In genomic region chr5:106694683-106695082, GRCm38 (mm10) we compare ENCODE assay signal across 9 mouse cellular contexts. TPM values are rescaled to one million over a fixed set of nuclear protein-coding genes. Genes with fewer than 3 reads are reported as not detected.
DNase-seq lines count a peak whose midpoint lies in the region; ATAC-seq and TF ChIP-seq lines count a peak whose summit lies in the region.
"Had no signal": no experiment of that assay in that cellular context is flagged by ENCODE, and none has a peak within 500 bp of the region (broad histone marks: within the 10 kb centered on the region; RNA-seq: fewer than 3 reads in every experiment).

No protein-coding gene starts in this region.

- peaks cover 8% of the 10 kb centered on the region for H3K36me3 ChIP-seq in heart, embryonic 10.5 days
- peaks cover 31% of the 10 kb centered on the region for H3K36me3 ChIP-seq in E14TG2a.4 (ENCODE audit: insufficient read depth, low read length)
- no peaks in the 10 kb centered on the region for H3K36me3 ChIP-seq in hindbrain, embryonic 11.5 days (ENCODE audit: control insufficient read depth, insufficient read depth, low read length)
- H3K36me3 ChIP-seq in liver, postnatal 0 days (replicated peaks; ENCODE audit: insufficient read depth, low read length) = 0 out of 2 replicates have a peak, but pooled peaks cover 8% of the 10 kb centered on the region

- ATAC-seq in hindbrain, embryonic 11.5 days (ENCODE audit: low FRiP score) = no peak
- no peak for ATAC-seq in liver, postnatal 0 days

- H3K4me3 ChIP-seq in heart, embryonic 10.5 days = peak overlapping the region; percentile 88
- H3K4me3 ChIP-seq in E14TG2a.4 (replicated peaks; ENCODE audit: low read length) = peak overlapping the region; percentile 93
- H3K4me3 ChIP-seq in hindbrain, embryonic 11.5 days (ENCODE audit: low read depth, low read length) = peak overlapping the region; percentile 90
- peak overlapping the region; percentile 85 for H3K4me3 ChIP-seq in liver, postnatal 0 days (ENCODE audit: low read depth, low read length)

- H3K27ac ChIP-seq in heart, embryonic 10.5 days = no peak overlapping the region
- no peak overlapping the region for H3K27ac ChIP-seq in hindbrain, embryonic 11.5 days (ENCODE audit: low read depth, low read length)
- 0 out of 2 replicates have a peak overlapping the region, but pooled peaks have one; percentile 99 for H3K27ac ChIP-seq in liver, postnatal 0 days (ENCODE audit: low read depth)

- H3K4me2 ChIP-seq in hindbrain, embryonic 11.5 days (replicated peaks; ENCODE audit: low read depth, low read length) = peak overlapping the region; percentile 71
- peak overlapping the region; percentile 84 for H3K4me2 ChIP-seq in liver, postnatal 0 days (ENCODE audit: low read depth, low read length)

- WGBS in heart, embryonic 10.5 days = 94% methylated on average over 1 of the region's 1 CpGs
- 100% methylated on average over 1 of the region's 1 CpGs for WGBS in hindbrain, embryonic 11.5 days
- WGBS in liver, postnatal 0 days (ENCODE audit: insufficient replicate concordance) = 85% methylated on average over 1 of the region's 1 CpGs

- no peak for TF ChIP-seq EP300 in liver, postnatal 0 days (IDR thresholded peaks at IDR 0.05; ENCODE audit: low read depth)

- no peak for DNase-seq in heart, embryonic 10.5 days (ENCODE audit: low spot score)
- no peak for DNase-seq in heart, postnatal 4 days
- no peak for DNase-seq in hindbrain, embryonic 11.5 days (ENCODE audit: low spot score)
- DNase-seq in liver, postnatal 0 days = no peak
- no peak for DNase-seq in testis, postnatal 14 days (ENCODE audit: low spot score)
- no peak for DNase-seq in adrenal gland, postnatal 14 days
- no peak for DNase-seq in adrenal gland, postnatal 10 days
- DNase-seq: right cerebral cortex, adult 18-20 months had no signal

- H3K9ac ChIP-seq in hindbrain, embryonic 11.5 days (ENCODE audit: low read depth, low read length) = no peak overlapping the region
- peak overlapping the region; percentile 95; the same call in 1 of the 2 replicates for H3K9ac ChIP-seq in liver, postnatal 0 days (replicated peaks)

- no peaks in the 10 kb centered on the region for H3K27me3 ChIP-seq in heart, embryonic 10.5 days (ENCODE audit: insufficient read depth, poor library complexity, severe bottlenecking)
- no peaks in the 10 kb centered on the region for H3K27me3 ChIP-seq in E14TG2a.4 (ENCODE audit: insufficient read depth, low read length)
- H3K27me3 ChIP-seq in hindbrain, embryonic 11.5 days (ENCODE audit: control insufficient read depth, insufficient read depth, low read length) = no peaks in the 10 kb centered on the region
- no peaks in the 10 kb centered on the region for H3K27me3 ChIP-seq in liver, postnatal 0 days (ENCODE audit: insufficient read depth, low read length)

- no peak for TF ChIP-seq CTCF in E14TG2a.4 (conservative IDR thresholded peaks at IDR 0.05; ENCODE audit: low read length)
- no peak for TF ChIP-seq CTCF in liver, postnatal 0 days (IDR thresholded peaks at IDR 0.05; ENCODE audit: low read depth)

- H3K9me3 ChIP-seq in heart, embryonic 10.5 days = no peaks in the 10 kb centered on the region
- no peaks in the 10 kb centered on the region for H3K9me3 ChIP-seq in E14TG2a.4 (ENCODE audit: low read length)
- H3K9me3 ChIP-seq in hindbrain, embryonic 11.5 days (ENCODE audit: control insufficient read depth, low read length) = no peaks in the 10 kb centered on the region
- H3K9me3 ChIP-seq in liver, postnatal 0 days (ENCODE audit: low read length) = no peaks in the 10 kb centered on the region

- peaks cover 12% of the 10 kb centered on the region for H3K4me1 ChIP-seq in heart, embryonic 10.5 days
- peaks cover 56% of the 10 kb centered on the region for H3K4me1 ChIP-seq in E14TG2a.4 (replicated peaks; ENCODE audit: low read depth, low read length)
- peaks cover 6% of the 10 kb centered on the region; the same call in 1 of the 2 replicates for H3K4me1 ChIP-seq in hindbrain, embryonic 11.5 days (replicated peaks; ENCODE audit: control insufficient read depth, insufficient read depth, low read length)
- H3K4me1 ChIP-seq in liver, postnatal 0 days (ENCODE audit: insufficient read depth) = peaks cover 10% of the 10 kb centered on the region

RNA-seq across cellular contexts. Expression of gene Zfp644, which starts 2.4 kb away (rescaled TPM):
- 48.5 and 58.6 TPM in 2 replicates for polyA plus RNA-seq in heart, embryonic 10.5 days (2016; fragmentation: Nextera tagmentation; extraction: Ambion mirVana)
- total RNA-seq in heart, postnatal 4 days (2021) = 100 to 1,000 TPM; 101 to 107 TPM
- 86.4 and 119 TPM in 2 replicates for polyA plus RNA-seq in hindbrain, embryonic 11.5 days (2014; fragmentation: Nextera tagmentation; extraction: Ambion mirVana)
- 15.7 and 19.8 TPM in 2 replicates for polyA plus RNA-seq in liver, postnatal 0 days (2015; fragmentation: Nextera tagmentation; extraction: Ambion mirVana)
- 62.4 and 72.0 TPM in 2 replicates for total RNA-seq in adrenal gland, postnatal 14 days (2021)
- total RNA-seq in adrenal gland, postnatal 10 days (2021) = 10 to 100 TPM; 64.4 to 78.1 TPM
